Mouse (Mus musculus) olfactory bulb, adult 2 months (tissue): ENCODE data around the gene Zfp777.

Experiments
- CTCF ChIP-seq: fragments of 200-500 bp; IDR thresholded peaks from 2 replicates; pipeline ENCODE4 v1.5.1; 2012; ENCODE audit warnings: low read depth, mild to moderate bottlenecking, low read length, moderate library complexity; ENCODE audit not compliant: insufficient read depth
- POLR2A ChIP-seq: fragments of 200-500 bp; IDR thresholded peaks from 2 replicates; pipeline ENCODE4 v1.6.1; 2012; ENCODE audit warnings: mild to moderate bottlenecking, low read depth, low read length, moderate library complexity; ENCODE audit not compliant: insufficient read depth

- TF ChIP-seq POLR2A (no peak; the same call in 1 of the 2 replicates), CTCF (0 out of 2 replicates have a peak, but pooled peaks have one; percentile 17)
Observed at GRCm38 (mm10) chr6:48048426-48049272, at the start of gene Zfp777.
